Mouse (Mus musculus): ENCODE measurements at regions not wholly inside any gene's neighbourhood (a gene's known extent, or its start where the extent isn't known, plus 50 kb on each side); places are given as distances from the start of the nearest gene placed in this dataset.
"Not testable (repeated sequence)": the region's sequence is repeated elsewhere in the genome, so short reads cannot be mapped to it uniquely, and the experiment has no call there.

DNA sequence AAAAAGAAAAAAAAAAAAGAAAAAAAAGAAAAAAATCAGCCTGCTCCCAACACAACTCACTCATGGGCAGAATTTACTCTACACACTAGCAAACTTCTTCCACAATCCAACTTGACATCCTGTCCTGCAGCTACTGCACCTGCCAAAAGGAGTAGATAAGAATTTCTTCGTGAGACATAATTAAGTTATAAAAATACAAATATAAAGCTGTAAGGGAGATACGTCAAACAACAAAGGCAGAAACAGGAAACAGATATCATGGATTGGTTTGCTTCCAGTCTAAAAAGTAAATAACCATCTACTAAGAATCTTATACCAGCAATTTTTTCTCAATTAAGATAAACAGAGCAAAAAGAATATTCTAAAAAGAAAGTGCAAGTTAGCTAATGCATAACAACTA lies 390.3 kb downstream of the Pih1d3 start:
- peaks cover 5 to 6% of the 10 kb centered on the region in 2 experiments for H3K4me1 ChIP-seq (ENCODE audit: control insufficient read depth in 1 of 2, insufficient read depth in 2 of 2, low read length in 2 of 2)
- no peak overlapping the region for H3K9ac ChIP-seq (ENCODE audit: control insufficient read depth, low read depth, low read length, poor library complexity, severe bottlenecking)
- no peak for TF ChIP-seq CHD1 (IDR thresholded peaks at IDR 0.05; ENCODE audit: low read depth, low read length)
- no peak for TF ChIP-seq RAD21 (IDR thresholded peaks at IDR 0.05; ENCODE audit: low read depth, low read length)
- peak; percentile 54 for TF ChIP-seq ETS1 (IDR thresholded peaks at IDR 0.05; ENCODE audit: low read depth, low read length)
- TF ChIP-seq TBP (IDR thresholded peaks at IDR 0.05; ENCODE audit: low read depth, low read length) = no peak
- no peak for TF ChIP-seq MAX (IDR thresholded peaks at IDR 0.05; ENCODE audit: low read length)
- peak; percentile 54; the same call in 1 of the 2 replicates for TF ChIP-seq TCF12 (IDR thresholded peaks at IDR 0.05; ENCODE audit: low read depth, low read length)
- no peak for TF ChIP-seq POLR2AphosphoS2 (IDR thresholded peaks at IDR 0.05; ENCODE audit: low read length)
- peak; percentile 78 for TF ChIP-seq ZNF384 (IDR thresholded peaks at IDR 0.05; ENCODE audit: low read depth, low read length)
- TF ChIP-seq GATA1 (IDR thresholded peaks at IDR 0.05; ENCODE audit: low read depth, low read length) = peak; percentile 46; the same call in 1 of the 2 replicates
- no peak for TF ChIP-seq SMC3 (IDR thresholded peaks at IDR 0.05; ENCODE audit: low read depth, low read length)
- TF ChIP-seq USF2 (IDR thresholded peaks at IDR 0.05; ENCODE audit: borderline replicate concordance in 1 of 2, insufficient read depth in 1 of 2, low read depth in 1 of 2, low read length in 2 of 2) = no peak
- no peak for TF ChIP-seq ZC3H11A (IDR thresholded peaks at IDR 0.05; ENCODE audit: low read depth, low read length)
- peak; percentile 37; the same call in 1 of the 2 replicates for TF ChIP-seq BHLHE40 (IDR thresholded peaks at IDR 0.05; ENCODE audit: borderline replicate concordance, low read depth, low read length)
- TF ChIP-seq EP300 (IDR thresholded peaks at IDR 0.05; ENCODE audit: low read depth in 1 of 2, low read length in 2 of 2) = peak in 1 of 2 experiments; percentile 50; a peak in 1 of 4 replicates
- H3K4me3 ChIP-seq (ENCODE audit: control insufficient read depth in 1 of 2, insufficient read depth in 1 of 2, low read depth in 2 of 2, low read length in 2 of 2) = no peak overlapping the region
- peak; percentile 39 for DNase-seq (ENCODE audit: low read depth, low spot score)
- no peaks in the 10 kb centered on the region for H3K27me3 ChIP-seq (ENCODE audit: control insufficient read depth in 1 of 2, insufficient read depth in 2 of 2, low read length in 2 of 2)
- peaks cover 0 to 5% of the 10 kb centered on the region in 2 experiments; a peak in 1 of 4 replicates for H3K36me3 ChIP-seq (ENCODE audit: control insufficient read depth in 1 of 2, insufficient read depth in 2 of 2, low read length in 2 of 2)
- H3K79me2 ChIP-seq (ENCODE audit: control insufficient read depth, insufficient read depth, low read length, poor library complexity) = no peaks in the 10 kb centered on the region
- H3K27ac ChIP-seq (ENCODE audit: control insufficient read depth, low read depth, low read length) = no peak overlapping the region
- H3K9me3 ChIP-seq (replicated peaks; ENCODE audit: insufficient read depth, low read length) = no peaks in the 10 kb centered on the region

DNA sequence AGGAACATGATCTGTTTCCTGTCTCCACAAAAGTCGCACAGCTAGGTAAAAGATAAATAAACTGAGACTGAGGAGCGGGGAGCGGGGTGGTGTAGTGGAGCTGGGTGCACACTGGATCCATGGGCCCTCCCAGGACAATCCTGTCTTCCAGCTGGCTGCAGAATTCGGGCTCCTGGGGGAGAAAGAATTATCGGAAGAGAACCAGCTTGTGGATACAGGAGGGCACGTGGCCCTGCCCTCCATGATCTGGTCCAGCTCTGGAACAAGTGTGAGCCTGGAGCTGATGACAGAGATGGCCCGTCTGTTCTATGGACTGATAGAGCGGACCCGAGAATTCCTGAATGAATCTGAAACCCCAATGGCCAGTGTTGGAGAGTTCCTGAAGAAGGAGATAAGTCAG lies 392.6 kb downstream of the Pih1d3 start:
- not testable (repeated sequence) for H3K27me3 ChIP-seq (ENCODE audit: control insufficient read depth in 1 of 2, insufficient read depth in 2 of 2, low read length in 2 of 2); H3K9me3 ChIP-seq (replicated peaks; ENCODE audit: insufficient read depth, low read length); DNase-seq (ENCODE audit: low read depth, low spot score); H3K4me3 ChIP-seq (ENCODE audit: control insufficient read depth in 1 of 2, insufficient read depth in 1 of 2, low read depth in 2 of 2, low read length in 2 of 2); H3K36me3 ChIP-seq (ENCODE audit: control insufficient read depth in 1 of 2, insufficient read depth in 2 of 2, low read length in 2 of 2); H3K4me1 ChIP-seq (ENCODE audit: control insufficient read depth in 1 of 2, insufficient read depth in 2 of 2, low read length in 2 of 2); H3K79me2 ChIP-seq (ENCODE audit: control insufficient read depth, insufficient read depth, low read length, poor library complexity); H3K9ac ChIP-seq (ENCODE audit: control insufficient read depth, low read depth, low read length, poor library complexity, severe bottlenecking); H3K27ac ChIP-seq (ENCODE audit: control insufficient read depth, low read depth, low read length)

DNA sequence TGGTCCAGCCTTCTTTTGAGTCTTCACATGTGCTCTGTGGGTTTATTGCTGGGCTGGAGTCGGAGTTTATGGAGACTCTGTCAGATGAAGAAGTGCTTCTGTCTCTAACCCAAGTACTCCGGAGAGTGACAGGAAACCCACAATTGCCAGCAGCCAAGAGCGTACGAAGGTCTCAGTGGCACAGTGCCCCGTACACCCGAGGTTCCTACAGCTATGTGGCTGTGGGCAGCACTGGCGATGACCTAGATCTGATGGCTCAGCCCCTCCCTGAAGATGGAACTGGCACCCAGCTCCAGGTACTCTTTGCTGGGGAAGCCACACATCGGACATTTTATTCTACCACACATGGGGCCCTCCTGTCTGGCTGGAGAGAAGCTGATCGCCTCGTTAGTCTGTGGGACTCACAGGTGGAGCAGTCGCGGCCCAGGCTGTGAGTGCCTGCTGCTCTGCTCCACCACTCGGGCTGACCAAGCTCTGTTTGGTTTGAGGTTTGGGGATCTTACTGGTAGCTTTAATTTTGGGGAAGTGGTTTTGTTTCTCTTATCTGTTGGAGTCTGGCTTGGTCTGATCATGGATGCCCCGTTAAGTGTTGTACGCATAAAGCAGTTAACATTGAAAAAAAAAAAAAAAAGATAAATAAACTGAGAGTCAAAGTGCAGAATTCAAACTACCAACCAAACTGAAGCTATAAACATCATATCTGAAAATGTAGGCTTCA lies 393.8 kb downstream of the Pih1d3 start:
- not testable (repeated sequence) for H3K4me3 ChIP-seq (ENCODE audit: control insufficient read depth in 1 of 2, insufficient read depth in 1 of 2, low read depth in 2 of 2, low read length in 2 of 2); H3K4me1 ChIP-seq (ENCODE audit: control insufficient read depth in 1 of 2, insufficient read depth in 2 of 2, low read length in 2 of 2); H3K27me3 ChIP-seq (ENCODE audit: control insufficient read depth in 1 of 2, insufficient read depth in 2 of 2, low read length in 2 of 2); H3K36me3 ChIP-seq (ENCODE audit: control insufficient read depth in 1 of 2, insufficient read depth in 2 of 2, low read length in 2 of 2); H3K9me3 ChIP-seq (replicated peaks; ENCODE audit: insufficient read depth, low read length); H3K79me2 ChIP-seq (ENCODE audit: control insufficient read depth, insufficient read depth, low read length, poor library complexity); H3K27ac ChIP-seq (ENCODE audit: control insufficient read depth, low read depth, low read length); H3K9ac ChIP-seq (ENCODE audit: control insufficient read depth, low read depth, low read length, poor library complexity, severe bottlenecking)
- peak; percentile 66 for DNase-seq (ENCODE audit: low read depth, low spot score)
- TF ChIP-seq MAFK (IDR thresholded peaks at IDR 0.05; ENCODE audit: borderline replicate concordance, low read depth, low read length) = peak; percentile 45; the same call in 1 of the 2 replicates
- TF ChIP-seq TCF12 (IDR thresholded peaks at IDR 0.05; ENCODE audit: low read depth, low read length) = peak; percentile 79
- TF ChIP-seq EP300 (IDR thresholded peaks at IDR 0.05; ENCODE audit: low read depth in 1 of 2, low read length in 2 of 2) = peak; percentile 86 to 87
- TF ChIP-seq ZNF384 (IDR thresholded peaks at IDR 0.05; ENCODE audit: low read depth, low read length) = peak; percentile 95
- TF ChIP-seq HCFC1 (IDR thresholded peaks at IDR 0.05; ENCODE audit: low read depth, low read length) = peak; percentile 46; the same call in 1 of the 2 replicates
- peak; percentile 83 for TF ChIP-seq GATA1 (IDR thresholded peaks at IDR 0.05; ENCODE audit: low read depth, low read length)
- peak; percentile 63; the same call in 1 of the 2 replicates for TF ChIP-seq ETS1 (IDR thresholded peaks at IDR 0.05; ENCODE audit: low read depth, low read length)
- TF ChIP-seq RCOR1 (IDR thresholded peaks at IDR 0.05; ENCODE audit: low read depth, low read length) = peak; percentile 80
- peak; percentile 56 for TF ChIP-seq SIN3A (IDR thresholded peaks at IDR 0.05; ENCODE audit: low read length)
- peak; percentile 75; the same call in 1 of the 2 replicates for TF ChIP-seq MYB (IDR thresholded peaks at IDR 0.05; ENCODE audit: low read depth, low read length)

Measured in MEL (cell line).